Mouse (Mus musculus): Measurements from ENCODE around the gene Mrps21.

- TF ChIP-seq GATA1 (IDR thresholded peaks at IDR 0.05; ENCODE audit: low read length): no peak
- TF ChIP-seq TAL1 (IDR thresholded peaks at IDR 0.05; ENCODE audit: low read length): no peak
Measured at GRCm38 (mm10) chr3:95818026-95818511, 53.2 kb downstream of the Mrps21 start.

All from erythroblast, embryonic 14.5 days (primary cell).